Mouse (Mus musculus): Measurements from ENCODE around the gene Eif2b2. TPM values are rescaled to one million over a fixed set of nuclear protein-coding genes. Genes with fewer than 3 reads are reported as not detected.

The Eif2b2 gene
- polyA plus RNA-seq (2016; fragmentation: Nextera tagmentation; extraction: Ambion mirVana) = 79.0 and 88.2 TPM in 2 replicates

DNA sequence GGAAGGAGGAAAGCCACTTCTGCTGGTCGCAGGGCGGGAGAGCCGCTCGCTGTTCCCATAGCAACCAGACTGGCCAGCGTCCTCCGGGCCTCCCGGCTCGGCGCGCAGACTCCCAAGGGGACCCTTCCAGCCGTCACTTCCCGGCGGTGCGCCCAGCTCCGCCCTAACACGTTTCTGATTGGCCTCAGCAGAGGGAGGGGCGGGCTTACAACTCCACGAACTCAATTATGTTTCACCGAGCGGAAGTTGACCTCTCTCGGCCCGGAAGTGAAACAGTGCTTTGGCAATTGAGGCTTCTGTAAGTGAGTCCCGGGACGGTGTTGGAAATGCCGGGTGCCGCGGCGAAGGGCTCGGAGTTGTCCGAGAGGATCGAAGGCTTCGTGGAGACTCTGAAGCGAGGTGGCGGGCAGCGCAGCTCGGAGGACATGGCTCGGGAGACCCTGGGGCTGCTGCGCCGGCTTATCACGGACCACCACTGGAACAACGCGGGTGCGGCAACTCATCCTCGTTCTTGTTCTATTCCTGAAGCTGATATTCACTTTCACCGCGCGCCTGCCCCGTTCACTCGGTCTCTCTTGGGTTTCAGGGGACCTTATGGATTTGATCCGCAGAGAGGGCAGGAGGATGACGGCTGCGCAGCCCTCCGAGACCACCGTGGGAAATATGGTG lies at the start of gene Eif2b2:
Gene Eif2b2, plus strand, starts transcription at position 246 of the 669 bp plus-strand sequence.
- WGBS = under 1% methylated on average over 53 of the region's 54 CpGs
- ATAC-seq (ENCODE audit: insufficient number of reproducible peaks, insufficient read depth, low FRiP score, low TSS enrichment) = peak; percentile 98
- Histone ChIP-seq H3K27me3 (no peaks in the 10 kb centered on the region), H3K9me3 (no peaks in the 10 kb centered on the region), H3K4me2 (replicated peaks) (peak within 1 kb of the TSS; percentile 90), H3K27ac (peak within 1 kb of the TSS; percentile 64), H3K9ac (peak within 1 kb of the TSS; percentile 75), H3K36me3 (peaks cover 36% of the 10 kb centered on the region), H3K4me1 (peaks cover 20% of the 10 kb centered on the region), H3K4me3 (peak within 1 kb of the TSS; percentile 81)

GRCm38 (mm10) chr12:85169877-85170276 lies 49.4 kb upstream of the Eif2b2 start:
- H3K27ac ChIP-seq = 0 out of 2 replicates have a peak overlapping the region, but pooled peaks have one; percentile 33
- H3K36me3 ChIP-seq = peaks cover 21% of the 10 kb centered on the region
- no peak for ATAC-seq (ENCODE audit: insufficient number of reproducible peaks, insufficient read depth, low FRiP score, low TSS enrichment)
- WGBS = 56% methylated on average over 3 of the region's 3 CpGs
- peaks cover 19% of the 10 kb centered on the region for H3K4me1 ChIP-seq
- H3K4me3 ChIP-seq = no peak overlapping the region
- no peaks in the 10 kb centered on the region for H3K9me3 ChIP-seq
- H3K4me2 ChIP-seq (replicated peaks) = peak overlapping the region; percentile 30
- H3K9ac ChIP-seq = peak overlapping the region; percentile 22
- H3K27me3 ChIP-seq = 0 out of 2 replicates have a peak, but pooled peaks cover 3% of the 10 kb centered on the region

GRCm38 (mm10) chr12:85170284-85170947 lies 48.9 kb upstream of the Eif2b2 start:
- ATAC-seq (ENCODE audit: insufficient number of reproducible peaks, insufficient read depth, low FRiP score, low TSS enrichment) = no peak

DNA sequence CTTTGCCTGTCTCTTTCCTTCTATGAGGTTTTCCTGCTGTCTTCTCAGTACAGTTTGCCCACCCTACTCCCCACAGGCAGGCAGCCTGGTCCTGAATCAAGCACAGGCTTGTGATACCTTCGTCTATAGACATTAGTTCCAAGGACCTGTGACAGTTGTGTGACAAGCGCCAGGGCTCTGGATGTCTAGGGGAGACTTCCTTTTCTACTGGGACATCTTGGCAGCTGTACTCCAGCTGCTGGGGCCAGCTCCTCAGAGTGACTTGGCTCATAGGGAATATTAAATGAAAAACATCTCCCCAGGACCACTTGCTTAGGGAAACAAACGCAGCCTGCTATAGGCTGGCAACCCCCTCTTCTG lies 48.4 kb upstream of the Eif2b2 start:
- ATAC-seq (ENCODE audit: insufficient number of reproducible peaks, insufficient read depth, low FRiP score, low TSS enrichment) = no peak
- H3K27me3 ChIP-seq = 0 out of 2 replicates have a peak, but pooled peaks cover 3% of the 10 kb centered on the region
- H3K27ac ChIP-seq = no peak overlapping the region
- peaks cover 29% of the 10 kb centered on the region for H3K4me1 ChIP-seq
- no peak overlapping the region for H3K4me3 ChIP-seq
- no peak overlapping the region for H3K4me2 ChIP-seq (replicated peaks)
- WGBS = 71% methylated on average over 3 of the region's 3 CpGs
- no peak overlapping the region for H3K9ac ChIP-seq
- peaks cover 21% of the 10 kb centered on the region for H3K36me3 ChIP-seq
- H3K9me3 ChIP-seq = no peaks in the 10 kb centered on the region

More at GRCm38 (mm10) chr12:85170284-85170947, 48.9 kb upstream of the Eif2b2 start:
- Histone ChIP-seq H3K36me3 (peaks cover 21% of the 10 kb centered on the region), H3K4me1 (peaks cover 24% of the 10 kb centered on the region), H3K4me3 (no peak overlapping the region), H3K27ac (0 out of 2 replicates have a peak overlapping the region, but pooled peaks have one; percentile 33), H3K4me2 (replicated peaks) (no peak overlapping the region), H3K27me3 (0 out of 2 replicates have a peak, but pooled peaks cover 3% of the 10 kb centered on the region), H3K9me3 (no peaks in the 10 kb centered on the region), H3K9ac (0 out of 2 replicates have a peak overlapping the region, but pooled peaks have one; percentile 22)
- WGBS = 84% methylated on average over 11 of the region's 11 CpGs

DNA sequence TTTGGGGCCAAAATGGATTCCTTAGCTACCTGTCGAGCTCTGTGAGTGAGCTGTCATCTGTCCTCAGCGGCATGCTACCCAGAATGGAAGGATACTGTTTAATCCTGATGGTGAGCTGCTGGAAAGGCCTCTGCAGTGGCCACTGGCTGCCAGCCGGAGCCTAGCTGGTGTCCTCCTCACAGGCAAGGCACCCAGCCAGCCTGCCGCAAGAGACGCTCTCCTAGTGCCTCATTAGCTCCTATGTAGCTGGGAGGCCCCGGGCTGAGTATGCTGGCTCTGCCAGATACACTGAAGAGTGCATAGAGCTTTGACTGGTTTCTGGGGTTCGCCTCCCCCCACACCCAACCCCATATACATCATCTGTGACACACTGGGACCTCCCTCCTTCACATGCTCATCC lies 45.3 kb upstream of the Eif2b2 start:
- peak overlapping the region; percentile 4; the same call in 1 of the 2 replicates for H3K9ac ChIP-seq
- peaks cover 5% of the 10 kb centered on the region; the same call in 1 of the 2 replicates for H3K36me3 ChIP-seq
- peaks cover 48% of the 10 kb centered on the region for H3K4me1 ChIP-seq
- peaks cover 14% of the 10 kb centered on the region; the same call in 1 of the 2 replicates for H3K27me3 ChIP-seq
- H3K27ac ChIP-seq = no peak overlapping the region
- no peaks in the 10 kb centered on the region for H3K9me3 ChIP-seq
- H3K4me3 ChIP-seq = no peak overlapping the region
- ATAC-seq (ENCODE audit: insufficient number of reproducible peaks, insufficient read depth, low FRiP score, low TSS enrichment) = no peak
- 64% methylated on average over 7 of the region's 7 CpGs for WGBS
- H3K4me2 ChIP-seq (replicated peaks) = peak overlapping the region; percentile 58; the same call in 1 of the 2 replicates

DNA sequence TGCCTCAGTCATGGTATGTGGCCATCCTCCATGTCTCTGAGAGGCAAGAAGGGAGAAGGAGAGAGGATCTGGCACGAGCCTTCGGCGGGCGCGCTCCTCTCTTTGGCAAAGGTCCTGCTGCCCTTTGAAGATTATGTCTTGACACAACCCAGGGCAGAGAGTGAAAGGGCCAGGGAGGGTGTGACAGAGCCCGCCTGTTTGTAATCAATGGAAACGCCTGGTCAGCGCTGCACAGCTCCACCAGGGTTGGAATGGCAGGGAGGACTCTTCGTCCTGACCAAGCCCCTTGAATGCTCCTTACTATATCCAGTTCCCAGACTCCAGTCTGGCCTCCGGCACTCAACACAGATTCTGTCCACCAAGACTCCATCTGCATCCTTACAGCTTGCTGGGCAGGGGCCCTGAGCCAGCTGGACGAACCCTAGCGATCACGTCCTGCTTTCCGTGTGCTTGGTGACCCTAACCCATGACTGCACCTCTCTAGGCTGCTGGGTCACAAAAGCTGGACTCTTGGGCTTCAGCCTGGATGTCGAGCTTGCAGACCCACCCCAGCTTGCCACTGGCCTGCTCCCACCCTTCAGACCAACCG lies 44.1 kb upstream of the Eif2b2 start:
- Histone ChIP-seq H3K27me3 (peaks cover 25% of the 10 kb centered on the region; the same call in 1 of the 2 replicates), H3K9ac (peak overlapping the region; percentile 53; the same call in 1 of the 2 replicates), H3K27ac (peak overlapping the region; percentile 77), H3K4me3 (peak overlapping the region; percentile 37), H3K9me3 (no peaks in the 10 kb centered on the region), H3K4me1 (peaks cover 39% of the 10 kb centered on the region), H3K4me2 (replicated peaks) (peak overlapping the region; percentile 58), H3K36me3 (peaks cover 5% of the 10 kb centered on the region; the same call in 1 of the 2 replicates)
- ATAC-seq (ENCODE audit: insufficient number of reproducible peaks, insufficient read depth, low FRiP score, low TSS enrichment) = no peak
- 35% methylated on average over 16 of the region's 16 CpGs for WGBS

GRCm38 (mm10) chr12:85175926-85176845 lies 43.1 kb upstream of the Eif2b2 start:
- H3K4me1 ChIP-seq = peaks cover 39% of the 10 kb centered on the region
- no peaks in the 10 kb centered on the region for H3K9me3 ChIP-seq
- H3K9ac ChIP-seq = peak overlapping the region; percentile 53
- peak; percentile 75 for ATAC-seq (ENCODE audit: insufficient number of reproducible peaks, insufficient read depth, low FRiP score, low TSS enrichment)
- H3K36me3 ChIP-seq = no peaks in the 10 kb centered on the region
- H3K27ac ChIP-seq = peak overlapping the region; percentile 77
- 5% methylated on average over 11 of the region's 11 CpGs for WGBS
- peak overlapping the region; percentile 58 for H3K4me2 ChIP-seq (replicated peaks)
- peak overlapping the region; percentile 37 for H3K4me3 ChIP-seq
- peaks cover 31% of the 10 kb centered on the region for H3K27me3 ChIP-seq

- H3K36me3 ChIP-seq = no peaks in the 10 kb centered on the region
- peak overlapping the region; percentile 37 for H3K4me3 ChIP-seq
- peak overlapping the region; percentile 58 for H3K4me2 ChIP-seq (replicated peaks)
- peaks cover 47% of the 10 kb centered on the region for H3K4me1 ChIP-seq
- H3K27ac ChIP-seq = peak overlapping the region; percentile 51; the same call in 1 of the 2 replicates
- whole genome bisulfite sequencing = 2% methylated on average over 32 of the region's 32 CpGs
- peak overlapping the region; percentile 53 for H3K9ac ChIP-seq
- no peaks in the 10 kb centered on the region for H3K9me3 ChIP-seq
- no peak for ATAC-seq (ENCODE audit: insufficient number of reproducible peaks, insufficient read depth, low FRiP score, low TSS enrichment)
- H3K27me3 ChIP-seq = peaks cover 33% of the 10 kb centered on the region
These were observed 42.3 kb upstream of the Eif2b2 start for GRCm38 (mm10) chr12:85176846-85177523.

GRCm38 (mm10) chr12:85177740-85178239 lies 41.5 kb upstream of the Eif2b2 start, which contains the start of gene Pgf:
Pgf (minus strand) TSS chr12:85177790.
- Histone ChIP-seq H3K27me3 (peaks cover 33% of the 10 kb centered on the region), H3K27ac (peak within 1 kb of the TSS; percentile 51; the same call in 1 of the 2 replicates), H3K4me3 (peak within 1 kb of the TSS; percentile 37), H3K4me2 (replicated peaks) (peak within 1 kb of the TSS; percentile 58), H3K9me3 (no peaks in the 10 kb centered on the region), H3K36me3 (no peaks in the 10 kb centered on the region), H3K9ac (peak within 1 kb of the TSS; percentile 53), H3K4me1 (peaks cover 55% of the 10 kb centered on the region)
- 70% methylated on average over 10 of the region's 10 CpGs for WGBS
- ATAC-seq (ENCODE audit: insufficient number of reproducible peaks, insufficient read depth, low FRiP score, low TSS enrichment) = no peak

GRCm38 (mm10) chr12:85178294-85178693 lies 41.0 kb upstream of the Eif2b2 start:
- Histone ChIP-seq H3K27ac (no peak overlapping the region), H3K4me1 (peaks cover 59% of the 10 kb centered on the region), H3K9ac (no peak overlapping the region), H3K36me3 (no peaks in the 10 kb centered on the region), H3K27me3 (peaks cover 33% of the 10 kb centered on the region), H3K4me3 (no peak overlapping the region), H3K9me3 (no peaks in the 10 kb centered on the region), H3K4me2 (replicated peaks) (no peak overlapping the region)
- no peak for ATAC-seq (ENCODE audit: insufficient number of reproducible peaks, insufficient read depth, low FRiP score, low TSS enrichment)
- WGBS = 57% methylated on average over 2 of the region's 2 CpGs
